Mouse (Mus musculus): ENCODE data around the gene Tsr2.

Gene Tsr2

DNA sequence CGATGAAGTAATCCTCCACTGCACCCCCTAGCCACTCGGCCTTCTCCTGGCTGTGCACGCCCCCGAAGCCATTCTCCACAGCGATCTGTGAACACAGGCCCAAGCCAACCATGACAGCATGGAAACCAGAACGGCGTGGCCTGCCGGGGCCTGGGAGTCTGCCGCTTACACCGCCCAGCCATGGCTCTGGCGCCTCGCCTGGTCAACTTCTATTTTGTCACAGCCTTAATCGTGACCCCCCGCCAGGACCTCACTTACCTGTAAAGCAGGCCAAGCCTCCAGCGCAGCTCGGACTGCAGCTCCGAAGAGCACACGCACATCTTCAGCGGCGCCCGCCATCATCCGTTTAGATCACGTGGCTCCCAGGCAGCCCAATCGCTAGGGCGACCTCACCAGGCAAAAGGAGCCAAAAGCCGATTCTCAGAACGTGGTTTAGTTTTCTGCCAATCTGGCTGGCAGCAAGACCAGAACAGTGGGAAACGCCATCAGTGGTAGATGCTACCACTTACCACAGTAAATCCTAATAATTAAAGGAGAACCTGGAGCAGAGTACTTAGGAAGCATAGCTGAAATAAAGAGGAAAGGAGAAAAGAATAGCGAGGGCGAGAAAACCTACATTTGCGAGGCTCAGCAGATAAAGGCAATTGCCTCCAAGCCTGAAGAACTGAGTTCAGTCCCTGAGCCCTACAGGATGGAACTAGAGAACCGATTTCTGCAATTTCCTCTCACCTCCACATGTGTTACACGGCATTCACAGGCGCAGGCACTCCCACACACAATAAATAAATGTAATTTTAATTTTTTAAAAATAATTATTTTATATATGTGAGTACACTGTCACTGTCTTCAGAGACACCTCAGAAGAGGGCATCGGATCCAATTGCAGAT lies at the start of gene Tsr2:
Tsr2 (minus strand) TSS at position 373 of the 888 bp plus-strand sequence.
- peak; percentile 76 for DNase-seq

DNA sequence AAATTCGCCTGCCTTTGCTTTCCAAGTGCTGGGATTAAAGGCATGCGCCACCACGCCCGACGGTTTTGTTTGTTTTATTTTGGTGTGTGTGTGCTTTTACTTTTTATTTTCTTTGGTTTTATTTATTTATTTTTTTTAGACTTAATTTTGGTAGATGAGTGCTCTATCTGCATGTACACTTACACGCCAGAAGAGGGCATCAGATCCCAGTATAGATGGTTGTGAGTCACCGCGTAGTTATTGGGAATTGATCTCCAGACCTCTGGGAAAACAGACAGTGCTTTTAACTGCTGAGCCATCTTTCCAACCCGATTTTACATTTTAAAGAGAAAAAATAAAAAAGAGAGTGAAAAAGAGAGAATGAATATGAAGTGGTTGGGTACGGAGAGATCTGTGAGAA lies 36.4 kb upstream of the Tsr2 start:
- DNase-seq: no peak

DNA sequence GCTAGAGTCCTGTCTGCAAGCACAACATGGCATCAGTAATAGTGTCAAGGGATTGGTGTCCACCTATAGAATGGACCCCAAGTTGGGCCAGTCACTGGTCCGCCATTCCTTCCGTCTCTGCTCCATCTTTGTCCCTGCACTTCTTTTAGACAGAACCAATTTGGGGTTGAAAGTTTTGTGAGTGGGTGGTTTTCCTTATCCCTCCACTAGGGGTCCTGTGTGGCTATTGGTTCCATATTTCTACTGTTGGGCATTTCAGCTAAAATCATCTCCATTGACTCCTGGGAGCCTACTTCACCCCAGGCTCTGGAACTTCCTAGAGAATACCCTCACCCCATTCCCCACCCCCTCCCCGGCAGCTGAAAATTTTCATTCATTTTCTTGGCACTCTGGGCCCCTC lies 34.1 kb upstream of the Tsr2 start:
- no peak for DNase-seq

DNA sequence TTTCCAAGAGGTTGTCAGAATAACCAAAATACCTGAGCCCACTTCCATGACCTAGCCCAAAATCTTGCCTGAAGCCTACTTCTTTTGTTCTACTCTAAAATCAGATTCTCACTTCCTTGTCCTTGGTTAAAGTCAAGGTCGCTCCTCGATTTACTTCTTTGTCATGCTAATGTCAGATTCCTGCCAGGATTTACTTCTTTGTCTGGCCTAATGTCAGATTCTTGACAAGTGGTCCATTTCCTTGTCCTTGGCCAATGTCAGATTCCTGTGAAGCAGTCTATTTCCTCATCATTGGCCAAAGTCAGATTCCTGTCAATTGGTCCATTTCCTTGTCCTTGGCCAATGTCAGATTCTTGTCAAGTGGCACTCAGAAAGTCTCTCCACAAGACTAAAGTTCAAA lies 27.6 kb upstream of the Tsr2 start:
- DNase-seq: no peak

DNA sequence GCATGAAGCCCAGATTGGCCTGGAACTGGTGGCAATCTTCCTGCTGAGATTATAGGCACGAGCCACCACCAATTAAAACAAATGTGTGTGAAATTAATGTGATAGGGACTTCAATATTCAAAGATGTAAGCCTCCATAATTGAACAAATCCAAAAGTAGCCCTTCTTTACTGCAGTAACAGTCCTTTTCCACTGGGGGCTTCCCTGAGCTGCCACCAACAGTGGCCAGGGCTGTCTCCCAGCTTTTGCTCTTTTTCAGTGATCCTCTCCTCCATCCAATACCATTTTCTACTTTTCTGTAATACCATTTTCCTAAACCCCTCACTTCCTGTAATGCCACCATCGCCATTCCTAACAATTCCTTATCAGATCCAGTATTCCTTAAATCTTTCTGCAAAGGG lies 21.1 kb upstream of the Tsr2 start:
- DNase-seq: no peak

GRCm38 (mm10) chrX:151116795-151117194 lies 20.5 kb upstream of the Tsr2 start:
- DNase-seq: peak; percentile 25

DNA sequence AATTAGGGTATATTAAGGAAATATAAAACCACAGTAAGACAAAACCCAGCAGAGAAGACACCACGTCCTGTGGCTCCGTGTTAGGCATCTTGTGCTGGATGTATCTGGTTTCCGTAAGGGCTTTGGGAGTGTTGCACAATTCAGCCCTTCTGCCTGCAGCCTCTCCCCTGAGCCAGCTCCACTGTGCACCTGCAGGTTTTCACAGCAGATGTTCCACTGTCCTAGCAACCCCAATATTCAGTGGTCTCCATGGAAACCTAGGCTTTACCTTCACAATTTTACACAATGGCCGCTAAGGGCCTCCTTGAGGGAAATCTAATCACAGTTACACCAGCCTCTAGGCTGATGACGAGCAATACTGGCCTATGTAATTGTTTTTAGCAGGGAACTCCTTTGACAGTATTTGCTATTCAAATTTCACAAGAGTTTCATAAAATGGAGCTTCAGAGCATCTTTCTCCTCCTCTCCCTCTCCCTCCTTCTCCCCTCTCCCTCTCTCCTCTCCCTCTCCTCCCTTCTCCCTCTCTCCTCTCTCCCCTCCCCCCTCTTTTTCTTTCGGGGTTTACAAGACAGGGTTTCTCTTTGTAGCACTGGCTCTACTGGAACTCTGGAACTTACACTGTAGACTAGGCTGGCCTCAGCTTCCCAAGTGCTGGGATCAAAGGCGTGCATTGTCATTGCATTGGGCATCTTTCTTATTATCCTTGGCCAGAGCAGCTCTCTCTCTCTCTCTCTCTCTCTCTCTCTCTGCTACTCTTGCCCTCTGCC lies 11.1 kb upstream of the Tsr2 start:
- no peak for DNase-seq

GRCm38 (mm10) chrX:151087418-151087817 lies 8.9 kb downstream of the Tsr2 start:
- DNase-seq: no peak

DNA sequence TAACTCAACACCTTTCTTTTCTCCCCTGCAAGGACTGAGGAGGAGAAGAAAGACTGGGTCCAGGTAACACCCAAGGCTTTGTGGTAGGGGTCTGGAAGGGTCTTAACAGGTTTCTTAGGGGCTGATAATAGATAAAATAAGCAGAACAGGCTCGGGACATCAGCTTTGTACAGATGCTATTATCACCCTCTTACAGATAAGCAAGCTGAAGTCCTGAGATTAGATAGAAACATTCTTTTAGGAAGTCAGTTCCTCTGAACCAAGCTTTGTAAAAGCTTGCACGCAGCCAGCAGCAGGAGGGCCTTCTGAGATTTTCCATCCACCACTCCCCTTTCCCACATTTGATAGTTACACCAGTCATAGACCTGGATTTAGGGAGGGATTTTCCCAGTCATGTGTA lies 10.7 kb downstream of the Tsr2 start:
- no peak for DNase-seq

DNA sequence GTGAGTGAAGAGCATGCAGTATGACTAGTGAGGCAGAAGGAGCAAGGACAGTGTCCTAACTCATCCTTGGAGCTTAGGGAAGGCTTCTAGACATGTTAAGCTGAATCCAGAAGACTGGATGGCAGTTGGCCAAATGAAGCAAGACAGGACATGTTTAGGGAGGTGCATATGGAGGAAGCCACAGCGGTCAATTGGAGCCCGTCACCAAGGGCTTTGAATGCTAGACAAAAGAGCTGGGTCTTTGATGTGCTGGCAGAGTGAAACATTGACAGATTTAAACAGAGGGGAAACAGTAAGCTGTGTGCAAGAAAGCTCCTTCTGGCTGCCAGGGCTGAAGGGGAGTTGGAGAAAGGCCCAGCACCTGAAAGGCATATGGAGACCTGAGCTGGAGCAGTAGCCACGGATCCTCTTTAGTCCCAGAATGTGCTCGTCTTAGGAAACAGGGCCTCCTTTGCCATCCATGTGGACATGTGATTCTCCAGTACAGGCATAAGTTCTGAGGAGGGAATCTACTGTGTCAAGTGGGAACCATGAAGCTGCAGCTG lies 19.3 kb downstream of the Tsr2 start:
- no peak for DNase-seq

GRCm38 (mm10) chrX:151076007-151076406 lies 20.3 kb downstream of the Tsr2 start:
- DNase-seq: no peak

- DNase-seq: no peak
Observed at GRCm38 (mm10) chrX:151067876-151068275, 28.5 kb downstream of the Tsr2 start.

- DNase-seq: no peak
Observed at GRCm38 (mm10) chrX:151066071-151066666, 30.2 kb downstream of the Tsr2 start.

DNA sequence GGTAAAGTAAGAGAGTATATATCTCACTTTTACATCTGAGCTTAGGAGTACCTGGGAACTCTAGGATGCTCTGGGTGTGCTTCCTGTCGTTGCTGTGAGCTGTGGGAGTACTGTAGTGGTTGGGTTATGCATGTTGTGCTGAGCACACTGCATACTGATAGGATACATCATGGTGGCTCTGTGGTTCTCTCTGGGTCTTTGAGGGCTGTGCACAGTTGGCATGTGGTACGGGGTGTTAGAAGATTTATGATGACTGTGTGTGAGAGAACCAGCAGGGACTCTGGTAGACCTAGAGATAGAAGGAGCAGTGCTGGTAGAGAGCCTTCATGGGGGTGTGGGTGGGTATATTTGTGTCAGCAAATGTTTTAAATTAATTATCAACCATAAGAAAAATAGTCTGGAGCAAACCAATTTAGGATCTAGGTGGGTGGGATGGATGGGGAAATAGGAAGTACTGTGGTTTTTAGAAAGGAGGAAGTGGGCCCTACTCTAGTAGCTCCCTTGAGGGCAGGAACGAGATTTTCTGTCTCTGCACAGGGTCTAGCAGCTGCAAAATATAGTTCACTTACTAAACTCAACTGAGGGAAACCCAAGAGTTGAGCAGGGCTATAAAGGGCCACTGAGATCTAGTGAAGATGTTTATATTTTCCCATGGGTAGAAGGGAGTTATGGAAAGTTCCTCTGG lies 34.6 kb downstream of the Tsr2 start:
- DNase-seq: no peak

- no peak for DNase-seq
Observed at GRCm38 (mm10) chrX:151059346-151059745, 37.0 kb downstream of the Tsr2 start.

DNA sequence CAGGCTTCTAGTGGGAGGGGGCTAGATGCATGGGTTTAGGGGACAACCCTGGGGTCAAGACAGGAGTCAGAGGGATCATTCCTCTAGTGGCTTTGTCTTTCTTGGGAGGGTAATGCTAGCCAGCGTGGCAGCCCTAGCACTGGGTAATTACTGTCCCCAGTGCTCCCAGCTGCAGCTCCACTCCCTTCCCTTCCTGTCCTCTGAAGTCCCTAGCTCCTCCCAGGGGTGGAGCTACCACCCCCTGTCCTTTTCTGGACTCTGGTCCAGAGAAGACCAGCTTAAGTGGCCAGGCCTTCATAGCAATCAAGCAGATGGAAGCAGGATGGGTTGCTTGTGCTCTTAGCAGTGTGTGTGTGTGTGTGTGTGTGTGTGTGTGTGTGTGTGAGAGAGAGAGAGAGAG lies 40.8 kb downstream of the Tsr2 start:
- peak; percentile 18 for DNase-seq

- no peak for DNase-seq
Observed at GRCm38 (mm10) chrX:151054489-151054888, 41.9 kb downstream of the Tsr2 start.

DNA sequence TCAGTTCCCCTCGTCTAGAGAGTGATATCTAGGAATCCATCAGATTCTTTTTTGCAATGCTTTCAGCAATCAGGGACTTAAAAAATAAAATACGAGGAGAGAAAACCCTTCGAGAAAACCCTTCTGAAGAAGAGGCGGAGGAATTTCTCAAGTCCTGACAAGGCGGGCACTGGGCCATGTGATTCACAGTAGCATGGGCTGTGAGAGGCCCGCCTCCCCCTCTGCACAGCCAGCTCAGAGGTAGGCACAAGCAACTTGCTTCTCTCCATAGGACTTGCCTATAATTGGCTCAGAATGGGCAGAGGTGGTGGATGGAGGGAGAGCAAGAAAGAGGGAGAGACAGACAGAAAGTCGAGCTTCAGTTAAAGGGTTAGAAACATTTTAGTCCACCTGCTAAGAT lies 46.0 kb downstream of the Tsr2 start:
- DNase-seq: no peak

GRCm38 (mm10) chrX:151049661-151050215 lies 46.6 kb downstream of the Tsr2 start:
- DNase-seq: no peak

GRCm38 (mm10) chrX:151047431-151048058 lies 48.8 kb downstream of the Tsr2 start:
- no peak for DNase-seq

- DNase-seq: peak; percentile 77
Observed at GRCm38 (mm10) chrX:151046777-151047430, 49.4 kb downstream of the Tsr2 start.

All from liver (tissue).